Mouse (Mus musculus) liver (tissue): ENCODE measurements around the gene Dnajc19.
"Not testable (repeated sequence)": the region's sequence is repeated elsewhere in the genome, so short reads cannot be mapped to it uniquely, and the experiment has no call there.

ENCODE experiments used
- DNase-seq: peaks from one replicate; pipeline ENCODE4 v3.0.0-alpha.2; 2020; ENCODE audit warnings: mixed read lengths

Dnajc19 gene

DNA sequence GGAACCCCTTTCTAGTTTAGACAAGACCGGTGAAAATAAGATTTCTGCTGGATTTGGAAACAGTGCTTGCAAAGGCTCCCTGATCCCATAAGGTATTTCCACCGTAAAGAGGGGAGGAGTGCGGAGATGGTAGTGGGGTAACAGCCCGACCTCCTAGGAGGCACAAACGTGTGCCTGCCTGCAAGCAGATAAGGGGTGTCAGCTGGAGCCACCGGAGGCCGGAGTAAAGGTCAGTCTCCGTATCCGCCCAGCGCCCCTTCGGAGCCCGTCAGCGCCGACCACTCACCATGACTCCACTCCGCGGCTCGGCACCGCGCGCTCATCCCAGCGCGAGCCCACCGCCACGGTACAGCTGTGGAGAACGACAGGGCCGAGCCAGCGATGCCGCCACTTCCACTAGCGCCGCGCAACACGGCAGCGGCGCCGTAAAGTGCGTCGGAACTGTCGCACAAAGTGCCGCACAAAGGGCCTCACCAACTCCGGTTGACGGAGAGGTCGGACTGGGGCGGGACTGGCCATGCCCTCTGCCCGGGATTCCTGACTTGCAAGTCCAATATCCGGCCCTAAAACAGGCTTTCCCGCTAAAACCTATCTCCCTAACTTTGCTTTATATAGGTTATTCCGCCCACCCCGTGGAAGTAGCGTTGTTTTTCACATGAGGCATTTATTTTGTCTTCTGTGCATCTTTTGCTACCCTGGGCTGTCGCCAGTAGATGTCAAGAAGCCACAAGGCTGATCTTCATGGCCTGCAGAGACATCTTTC, at the start of gene Dnajc19:
TSS of gene Dnajc19 (minus strand) at position 422 of the 763 bp plus-strand sequence.
- peak; percentile 91 for DNase-seq

DNA sequence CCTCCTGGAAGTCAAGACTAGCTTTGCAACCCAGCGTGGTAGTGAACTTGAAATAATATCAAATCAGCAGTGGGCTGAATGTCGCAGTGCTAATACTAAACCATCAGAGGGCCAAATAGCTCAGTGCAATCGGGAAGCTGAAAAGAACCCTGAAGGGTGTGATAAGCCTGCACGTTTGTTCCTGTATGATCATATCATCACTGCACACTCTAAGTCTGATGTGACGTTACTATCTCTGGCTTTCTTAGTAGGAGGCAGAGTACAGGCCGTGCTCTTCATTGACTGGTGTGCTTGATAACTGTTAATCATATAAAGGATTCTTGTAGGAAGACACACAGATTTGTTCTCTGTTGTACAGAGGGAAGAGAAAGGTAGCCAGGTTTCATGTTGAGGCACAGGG, 48.8 kb upstream of the Dnajc19 start:
- no peak for DNase-seq

DNA sequence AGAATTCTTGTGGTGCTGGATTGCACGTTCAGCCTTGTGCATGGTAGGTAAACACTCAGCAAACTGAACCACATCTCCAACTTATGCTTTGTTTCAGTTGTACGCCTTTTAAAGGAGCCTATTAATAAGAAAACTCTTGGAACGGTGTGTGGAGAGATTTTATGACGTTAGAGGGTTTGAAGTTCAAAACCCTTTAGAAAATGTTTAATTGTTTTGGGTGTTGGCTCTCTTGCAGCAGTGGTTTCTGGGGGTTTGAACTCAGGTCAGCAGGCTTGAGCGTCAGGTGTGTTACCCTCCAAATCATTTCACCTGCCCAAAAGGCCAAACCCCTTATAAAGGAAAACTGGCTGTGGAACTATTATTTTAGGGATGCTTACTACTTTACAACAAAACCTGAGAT, 40.2 kb upstream of the Dnajc19 start:
- DNase-seq, result no peak

- DNase-seq, result no peak
These were observed 39.7 kb upstream of the Dnajc19 start for GRCm38 (mm10) chr3:34120791-34121190.

GRCm38 (mm10) chr3:34119869-34120268, 38.7 kb upstream of the Dnajc19 start:
- no peak for DNase-seq

DNA sequence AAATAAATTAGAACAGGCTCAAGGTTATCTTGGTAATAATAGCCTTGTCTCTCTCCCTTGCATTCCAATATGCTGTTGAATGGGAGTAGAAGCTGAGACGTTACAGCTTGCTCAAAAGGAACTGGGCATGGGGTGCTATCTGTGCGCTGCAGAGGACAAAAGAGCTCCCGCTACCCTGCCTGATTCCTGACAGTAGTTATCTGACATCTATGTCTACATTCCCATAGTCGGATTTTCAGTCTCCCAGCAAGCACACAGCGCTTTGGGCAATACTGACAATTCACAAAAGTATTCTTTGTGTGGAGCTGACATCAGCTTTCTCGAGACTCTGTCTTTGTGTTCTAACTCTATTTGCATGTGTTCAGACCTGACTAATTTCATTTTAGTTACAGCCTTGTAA, 34.7 kb upstream of the Dnajc19 start:
- DNase-seq, result no peak

DNA sequence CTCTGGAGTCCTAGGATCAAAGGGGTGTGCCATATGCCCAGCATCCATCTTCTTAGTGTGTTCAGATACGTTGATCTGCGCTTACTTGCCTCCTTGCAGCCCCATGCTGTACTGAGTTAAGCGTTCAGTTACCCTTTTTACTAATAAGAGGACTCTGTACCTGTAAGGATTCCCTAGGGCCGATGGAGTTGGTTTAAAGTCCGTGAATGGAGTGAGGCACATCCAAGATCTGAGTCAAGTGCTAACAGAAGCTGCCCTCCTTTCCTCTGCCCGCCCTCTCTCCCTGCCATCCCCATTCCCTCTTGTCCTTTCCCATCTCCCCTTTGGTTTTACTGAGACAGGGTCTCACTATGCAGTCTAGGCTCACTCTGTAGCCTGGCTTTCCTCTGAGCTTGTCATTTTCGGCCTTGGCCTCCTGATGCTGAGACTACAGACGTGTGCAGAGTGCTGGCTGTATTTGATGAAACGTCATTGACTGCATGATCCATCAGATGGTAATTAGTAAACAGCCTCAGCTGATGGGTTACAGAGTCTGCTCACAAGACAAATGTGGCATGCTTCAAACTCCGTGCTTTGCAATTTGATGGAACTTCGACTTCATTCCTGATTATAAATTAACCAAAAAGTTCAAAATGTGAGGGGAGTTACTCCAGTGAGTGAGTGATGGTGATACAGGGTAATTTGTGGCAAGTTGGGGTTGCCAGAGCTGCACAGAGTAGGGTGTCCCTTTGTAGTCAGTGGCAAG, 31.0 kb upstream of the Dnajc19 start:
- no peak for DNase-seq

- no peak for DNase-seq
These were observed 26.5 kb upstream of the Dnajc19 start for GRCm38 (mm10) chr3:34107631-34108030.

- no peak for DNase-seq
These were observed 25.3 kb upstream of the Dnajc19 start for GRCm38 (mm10) chr3:34106421-34106820.

- no peak for DNase-seq
These were observed 23.0 kb upstream of the Dnajc19 start for GRCm38 (mm10) chr3:34103902-34104672.

GRCm38 (mm10) chr3:34102891-34103290, 21.8 kb upstream of the Dnajc19 start:
- no peak for DNase-seq

GRCm38 (mm10) chr3:34083655-34084054, 2.5 kb upstream of the Dnajc19 start:
- DNase-seq, result no peak

DNA sequence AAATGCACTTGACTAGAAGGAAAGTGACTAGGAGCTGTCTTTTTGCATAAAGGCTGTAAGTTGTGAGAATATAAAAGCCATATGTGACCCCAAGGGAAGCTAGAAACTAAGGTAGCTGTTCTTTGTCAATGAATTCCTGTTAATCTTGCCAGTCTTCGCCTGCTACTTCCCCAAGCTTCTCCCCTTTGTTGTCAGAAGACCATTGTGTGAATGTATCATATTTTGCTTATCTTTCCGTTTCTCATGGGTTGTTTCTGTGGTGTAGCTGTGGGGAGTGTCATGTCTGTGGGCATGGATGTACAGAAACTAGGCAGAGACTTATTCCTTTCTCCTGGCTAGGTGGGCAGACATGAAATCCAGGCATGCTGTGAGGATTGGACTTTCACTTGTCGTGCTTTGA, 808 bp upstream of the Dnajc19 start:
- no peak for DNase-seq

DNA sequence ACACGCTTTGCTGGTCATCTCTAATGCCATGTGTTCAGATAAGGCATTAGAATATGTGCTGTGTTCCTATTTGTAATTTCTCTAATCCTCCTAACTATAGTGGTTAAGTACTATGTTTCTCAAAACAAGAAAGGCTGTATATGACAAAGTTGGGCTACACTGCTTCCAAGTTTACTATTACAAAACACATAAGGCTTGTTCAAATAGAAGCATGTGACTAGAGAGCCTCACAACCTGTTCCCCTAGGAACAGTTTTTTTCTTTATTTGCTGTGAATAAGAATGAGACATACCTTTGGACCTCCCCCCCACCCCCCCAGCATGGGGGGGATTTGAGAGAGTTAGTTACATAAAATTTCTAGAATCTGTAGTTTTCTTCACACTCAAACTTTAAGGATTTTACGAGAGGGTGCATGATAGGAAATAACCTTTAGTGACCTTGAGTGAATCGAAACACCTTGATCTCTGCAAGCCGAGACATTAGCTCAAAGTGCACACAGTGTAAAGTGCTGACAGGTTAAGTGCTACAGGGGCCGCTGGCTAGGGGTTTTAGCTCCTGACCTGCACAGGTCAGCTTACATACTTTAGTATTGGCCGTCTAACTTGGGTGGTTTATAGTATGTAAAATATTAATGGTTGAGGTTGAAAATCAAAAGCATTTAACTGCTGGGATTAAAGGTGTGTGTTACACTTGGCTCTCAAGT, 4.9 kb downstream of the Dnajc19 start:
- DNase-seq, result no peak

DNA sequence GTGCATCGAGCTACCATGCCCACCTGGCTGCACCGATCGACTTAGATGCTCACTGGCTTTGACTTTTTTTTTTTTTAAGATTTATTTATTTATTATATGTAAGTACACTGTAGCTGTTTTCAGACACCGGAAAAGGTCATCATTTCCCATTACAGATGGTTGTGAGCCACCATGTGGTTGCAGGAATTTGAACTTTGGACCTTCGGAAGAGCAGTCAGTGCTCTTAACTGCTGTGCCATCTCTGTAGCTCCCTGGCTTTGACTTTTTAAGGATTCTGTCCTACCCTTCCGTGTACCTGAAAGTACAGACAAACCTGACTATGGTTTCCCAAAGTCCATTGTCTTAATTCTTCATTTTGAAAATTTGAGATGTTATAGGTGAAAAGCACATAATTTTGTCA, 8.4 kb downstream of the Dnajc19 start:
- no peak for DNase-seq

- DNase-seq, result not testable (repeated sequence)
These were observed 12.2 kb downstream of the Dnajc19 start for GRCm38 (mm10) chr3:34068943-34069342.

DNA sequence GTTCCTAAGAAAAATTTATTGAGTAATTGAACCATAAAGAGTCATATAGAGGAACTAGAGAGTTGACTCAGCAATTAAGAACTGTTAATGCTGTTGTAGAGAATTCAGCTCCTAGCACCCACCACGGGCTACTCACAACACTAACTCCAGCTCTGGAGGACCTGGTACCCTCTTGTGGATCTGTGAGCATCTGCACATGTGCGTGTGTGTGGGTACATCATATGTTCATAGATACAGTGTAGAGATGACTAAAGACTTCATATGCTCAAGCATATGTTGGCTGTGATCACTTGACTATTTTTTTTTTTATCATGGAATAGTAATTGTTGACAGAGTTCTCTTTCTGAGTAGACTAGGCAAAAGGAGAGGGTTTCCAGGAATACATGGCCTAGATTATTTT, 18.8 kb downstream of the Dnajc19 start:
- no peak for DNase-seq

GRCm38 (mm10) chr3:34041990-34042389, 39.1 kb downstream of the Dnajc19 start:
- no peak for DNase-seq

DNA sequence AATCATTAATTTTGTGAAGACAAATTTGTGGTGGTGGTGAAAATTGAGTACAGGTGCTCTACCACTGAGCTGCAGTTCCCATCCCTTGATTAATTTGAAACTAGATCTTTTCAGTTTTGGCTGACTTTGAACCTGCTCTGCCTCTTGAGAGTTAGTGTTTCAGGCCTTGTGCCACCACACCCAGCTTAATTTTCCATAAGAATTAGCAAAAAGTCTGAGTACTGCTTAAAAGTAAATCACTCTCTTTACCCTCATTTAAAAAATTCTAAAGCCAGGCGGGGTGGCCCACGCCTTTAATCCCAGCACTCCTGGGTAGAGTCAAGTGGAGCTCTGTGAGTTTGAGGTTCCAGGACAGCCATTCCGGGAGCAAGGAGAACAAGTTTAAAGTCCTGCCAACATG, 45.4 kb downstream of the Dnajc19 start:
- DNase-seq, result no peak

GRCm38 (mm10) chr3:34034803-34035202, 46.3 kb downstream of the Dnajc19 start:
- no peak for DNase-seq

DNA sequence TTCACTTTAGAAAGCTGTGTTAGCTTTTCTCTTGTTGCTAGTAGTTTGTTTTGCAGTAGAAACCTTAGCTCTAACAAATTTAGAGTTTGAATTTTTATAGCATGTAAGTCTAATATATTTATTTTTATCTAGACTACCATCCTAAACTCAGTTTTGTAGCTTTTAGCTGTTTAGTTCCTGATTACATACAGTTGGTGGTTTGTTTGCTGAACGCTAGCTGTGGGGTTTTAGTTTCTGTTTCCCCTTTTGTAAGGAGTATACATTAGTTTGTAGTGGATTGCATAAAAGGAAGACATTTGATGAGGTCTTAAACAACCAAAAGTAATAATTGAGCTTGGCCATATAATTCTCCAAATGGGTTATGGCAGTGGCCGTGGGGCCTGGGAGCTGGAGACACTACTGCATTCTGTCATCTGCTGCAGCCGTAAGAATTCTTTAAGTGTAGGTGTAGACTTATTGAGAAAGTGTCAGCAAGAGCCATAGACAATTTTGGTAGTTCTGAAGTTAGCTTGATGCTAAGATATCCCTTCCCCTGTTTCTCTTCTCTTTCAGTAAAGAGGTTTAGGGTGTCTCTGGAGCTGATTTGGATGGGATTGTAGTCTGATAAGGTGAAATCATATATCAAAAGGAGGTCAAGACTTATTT, 47.3 kb downstream of the Dnajc19 start:
- DNase-seq, result no peak

GRCm38 (mm10) chr3:34030601-34031000, 50.5 kb downstream of the Dnajc19 start:
- DNase-seq, result no peak
